Mouse (Mus musculus) lung, adult 10 weeks (tissue): ENCODE measurements around the gene Isl1. TPM values are rescaled to one million over a fixed set of nuclear protein-coding genes. Genes with fewer than 3 reads are reported as not detected.

Experiments
- polyA plus RNA-seq: library from polyadenylated mRNA; stranded (reverse); fragments of 350-450 nt; fragmentation: Illumina TruSeq; extraction: RNeasy Lipid Tissue Mini Kit (QIAGEN cat#74804); gene quantifications from one replicate; pipeline ENCODE4 v1.2.3, GENCODE M21; 2014; ENCODE audit warnings: low read depth, low replicate concordance; ENCODE audit not compliant: insufficient read depth

The Isl1 gene
- 0.22 TPM for polyA plus RNA-seq

GRCm38 (mm10) chr13:116309584-116310462, at the start of gene Isl1:
TSS of gene Isl1 (minus strand) at chr13:116309689.

